Mouse (Mus musculus) liver, postnatal 0 days (tissue): Measurements from ENCODE around the gene Acp1.
A peak's percentile ranks its signal among the peaks of the same experiment; 100 is the strongest.

ENCODE experiments used
- CTCF ChIP-seq: sonication (generic); IDR thresholded peaks from 2 replicates; pipeline ENCODE4 v1.5.1; 2016; ENCODE audit warnings: antibody characterized with exemption, low read depth
- EP300 ChIP-seq: IDR thresholded peaks from 2 replicates; pipeline ENCODE4 v1.6.1; 2016; ENCODE audit warnings: antibody characterized with exemption, low read depth, mild to moderate bottlenecking

- TF ChIP-seq CTCF (no peak), EP300 (peak; percentile 96)
These were observed 2.7 kb downstream of the Acp1 start for GRCm38 (mm10) chr12:30908658-30909057.
